Mouse (Mus musculus): ENCODE measurements around the gene Gm28372.

Gm28372 gene

GRCm38 (mm10) chr2:130451086-130451726, 46.2 kb downstream of the Gm28372 start:
- peak; percentile 32 for DNase-seq (ENCODE audit: low spot score)

GRCm38 (mm10) chr2:130451727-130452090, 46.7 kb downstream of the Gm28372 start:
- DNase-seq (ENCODE audit: low spot score): peak; percentile 43

- no peak for DNase-seq (ENCODE audit: low spot score)
Observed at GRCm38 (mm10) chr2:130452266-130452665, 47.2 kb downstream of the Gm28372 start.

- DNase-seq (ENCODE audit: low spot score): peak; percentile 33
Observed at GRCm38 (mm10) chr2:130453421-130453820, 48.4 kb downstream of the Gm28372 start.

- DNase-seq (ENCODE audit: low spot score): peak; percentile 35
Observed at GRCm38 (mm10) chr2:130454748-130455370, 49.8 kb downstream of the Gm28372 start.

Measured in layer of hippocampus, adult 11-12 months (tissue).